Mouse (Mus musculus): ENCODE results near the gene Tmem97. TPM values are rescaled to one million over a fixed set of nuclear protein-coding genes. Genes with fewer than 3 reads are reported as not detected.

Tmem97 gene
- polyA plus RNA-seq, 1 experiment from 2014 or later: 160 TPM

- no peak for DNase-seq (ENCODE audit: low spot score)
- Histone ChIP-seq H3K9ac (ENCODE audit: low read length) (0 out of 2 replicates have a peak within 1 kb of the TSS, but pooled peaks have one; percentile 11), H3K27ac (ENCODE audit: low read depth) (no peak within 1 kb of the TSS; the same call in 1 of the 2 replicates), H3K9me3 (ENCODE audit: control insufficient read depth, low read length) (no peaks in the 10 kb centered on the region), H3K4me1 (replicated peaks; ENCODE audit: control insufficient read depth, insufficient read depth, low read length) (peaks cover 6% of the 10 kb centered on the region; the same call in 1 of the 2 replicates), H3K4me2 (ENCODE audit: low read length) (peak within 1 kb of the TSS; percentile 95), H3K4me3 (ENCODE audit: low read depth, low read length) (peak within 1 kb of the TSS; percentile 48), H3K27me3 (replicated peaks; ENCODE audit: control insufficient read depth, insufficient read depth, low read length) (peaks cover 30% of the 10 kb centered on the region), H3K36me3 (ENCODE audit: control insufficient read depth, insufficient read depth, low read length) (no peaks in the 10 kb centered on the region)
- 54% methylated on average over 7 of the region's 7 CpGs for WGBS
- no peak for ATAC-seq (replicated peaks; ENCODE audit: low FRiP score, low TSS enrichment, low read depth)
Observed at GRCm38 (mm10) chr11:78499004-78499403, 51.6 kb downstream of the Tmem97 start, which contains the start of gene Vtn. Gene Vtn (plus strand): TSS chr11:78499091.

GRCm38 (mm10) chr11:78497544-78498522 is 52.7 kb downstream of the Tmem97 start, which contains the start of gene Sarm1:
Gene Sarm1 (minus strand): TSS chr11:78497754.
- no peaks in the 10 kb centered on the region for H3K9me3 ChIP-seq (ENCODE audit: control insufficient read depth, low read length)
- H3K4me1 ChIP-seq (replicated peaks; ENCODE audit: control insufficient read depth, insufficient read depth, low read length): peaks cover 6% of the 10 kb centered on the region; the same call in 1 of the 2 replicates
- ATAC-seq (replicated peaks; ENCODE audit: low FRiP score, low TSS enrichment, low read depth) (peak; percentile 94), DNase-seq (ENCODE audit: low spot score) (peak; percentile 94)
- H3K36me3 ChIP-seq (ENCODE audit: control insufficient read depth, insufficient read depth, low read length): no peaks in the 10 kb centered on the region
- peak within 1 kb of the TSS; percentile 41 for H3K9ac ChIP-seq (ENCODE audit: low read length)
- peak within 1 kb of the TSS; percentile 48 for H3K4me3 ChIP-seq (ENCODE audit: low read depth, low read length)
- H3K27me3 ChIP-seq (replicated peaks; ENCODE audit: control insufficient read depth, insufficient read depth, low read length): peaks cover 30% of the 10 kb centered on the region
- H3K4me2 ChIP-seq (ENCODE audit: low read length): peak within 1 kb of the TSS; percentile 95
- 3% methylated on average over 36 of the region's 36 CpGs for WGBS
- no peak within 1 kb of the TSS; the same call in 1 of the 2 replicates for H3K27ac ChIP-seq (ENCODE audit: low read depth)

- Histone ChIP-seq H3K4me3 (ENCODE audit: low read depth, low read length) (peak overlapping the region; percentile 48), H3K36me3 (ENCODE audit: control insufficient read depth, insufficient read depth, low read length) (no peaks in the 10 kb centered on the region), H3K4me2 (ENCODE audit: low read length) (peak overlapping the region; percentile 95), H3K9me3 (ENCODE audit: control insufficient read depth, low read length) (no peaks in the 10 kb centered on the region), H3K4me1 (replicated peaks; ENCODE audit: control insufficient read depth, insufficient read depth, low read length) (peaks cover 6% of the 10 kb centered on the region; the same call in 1 of the 2 replicates), H3K27ac (ENCODE audit: low read depth) (no peak overlapping the region), H3K27me3 (replicated peaks; ENCODE audit: control insufficient read depth, insufficient read depth, low read length) (peaks cover 31% of the 10 kb centered on the region), H3K9ac (ENCODE audit: low read length) (peak overlapping the region; percentile 41)
- ATAC-seq (replicated peaks; ENCODE audit: low FRiP score, low TSS enrichment, low read depth) (peak; percentile 33), DNase-seq (ENCODE audit: low spot score) (peak; percentile 58)
- under 1% methylated on average over 44 of the region's 44 CpGs for WGBS
Observed at GRCm38 (mm10) chr11:78497071-78497541, 53.5 kb downstream of the Tmem97 start.

- no peak overlapping the region for H3K4me2 ChIP-seq (ENCODE audit: low read length)
- no peaks in the 10 kb centered on the region for H3K9me3 ChIP-seq (ENCODE audit: control insufficient read depth, low read length)
- H3K27ac ChIP-seq (ENCODE audit: low read depth): no peak overlapping the region
- ATAC-seq (replicated peaks; ENCODE audit: low FRiP score, low TSS enrichment, low read depth) (no peak), DNase-seq (ENCODE audit: low spot score) (peak; percentile 80)
- no peaks in the 10 kb centered on the region for H3K36me3 ChIP-seq (ENCODE audit: control insufficient read depth, insufficient read depth, low read length)
- H3K9ac ChIP-seq (ENCODE audit: low read length): no peak overlapping the region
- H3K4me3 ChIP-seq (ENCODE audit: low read depth, low read length): no peak overlapping the region
- H3K27me3 ChIP-seq (replicated peaks; ENCODE audit: control insufficient read depth, insufficient read depth, low read length): peaks cover 43% of the 10 kb centered on the region
- peaks cover 6% of the 10 kb centered on the region; the same call in 1 of the 2 replicates for H3K4me1 ChIP-seq (replicated peaks; ENCODE audit: control insufficient read depth, insufficient read depth, low read length)
- 6% methylated on average over 6 of the region's 6 CpGs for WGBS
Observed at GRCm38 (mm10) chr11:78495904-78496303, 54.7 kb downstream of the Tmem97 start.

Other genes starting within 250 kb of the Tmem97 start
- gene Spag5, start 249.2 kb downstream of the Tmem97 start, polyA plus RNA-seq (2014; fragmentation: Nextera tagmentation; extraction: Ambion mirVana): 34.1 and 40.0 TPM in 2 replicates
- 20.0 and 21.1 TPM in 2 replicates for gene Aldoc, start 227.8 kb downstream of the Tmem97 start, polyA plus RNA-seq (2014; fragmentation: Nextera tagmentation; extraction: Ambion mirVana)
- 76.2 and 79.1 TPM in 2 replicates for gene Pigs, start 222.4 kb downstream of the Tmem97 start, polyA plus RNA-seq (2014; fragmentation: Nextera tagmentation; extraction: Ambion mirVana)
- 39.8 and 42.8 TPM in 2 replicates for gene Unc119, start 207.3 kb downstream of the Tmem97 start, polyA plus RNA-seq (2014; fragmentation: Nextera tagmentation; extraction: Ambion mirVana)
- not detected in 2 replicates for gene Foxn1, start 164.2 kb downstream of the Tmem97 start, polyA plus RNA-seq (2014; fragmentation: Nextera tagmentation; extraction: Ambion mirVana)
- 0.07 and 0.12 TPM in 2 replicates for gene Slc13a2, start 128.6 kb downstream of the Tmem97 start, polyA plus RNA-seq (2014; fragmentation: Nextera tagmentation; extraction: Ambion mirVana)
- gene Slc46a1, start 85.1 kb downstream of the Tmem97 start, polyA plus RNA-seq (2014; fragmentation: Nextera tagmentation; extraction: Ambion mirVana): 12.4 and 12.8 TPM in 2 replicates
- 3.9 and 4.2 TPM in 2 replicates for gene Sarm1, start 53.0 kb downstream of the Tmem97 start, polyA plus RNA-seq (2014; fragmentation: Nextera tagmentation; extraction: Ambion mirVana)
- gene Vtn, start 51.7 kb downstream of the Tmem97 start, polyA plus RNA-seq (2014; fragmentation: Nextera tagmentation; extraction: Ambion mirVana): 0.89 and 9.1 TPM in 2 replicates
- gene Sebox, start 47.3 kb downstream of the Tmem97 start, polyA plus RNA-seq (2014; fragmentation: Nextera tagmentation; extraction: Ambion mirVana): not detected in 2 replicates
- gene Tmem199, start 38.6 kb downstream of the Tmem97 start, polyA plus RNA-seq (2014; fragmentation: Nextera tagmentation; extraction: Ambion mirVana): 57.9 and 63.2 TPM in 2 replicates
- gene Poldip2, start 38.6 kb downstream of the Tmem97 start, polyA plus RNA-seq (2014; fragmentation: Nextera tagmentation; extraction: Ambion mirVana): 146 and 147 TPM in 2 replicates
- 83.3 and 86.7 TPM in 2 replicates for gene Tnfaip1, start 14.4 kb downstream of the Tmem97 start, polyA plus RNA-seq (2014; fragmentation: Nextera tagmentation; extraction: Ambion mirVana)
- gene Ift20, start 14.4 kb downstream of the Tmem97 start, polyA plus RNA-seq (2014; fragmentation: Nextera tagmentation; extraction: Ambion mirVana): 117 and 123 TPM in 2 replicates
- gene Nlk, start 146.6 kb upstream of the Tmem97 start, polyA plus RNA-seq (2014; fragmentation: Nextera tagmentation; extraction: Ambion mirVana): 12.6 and 14.9 TPM in 2 replicates
- 48.2 and 50.2 TPM in 2 replicates for gene Ccnq, start 201.0 kb upstream of the Tmem97 start, polyA plus RNA-seq (2014; fragmentation: Nextera tagmentation; extraction: Ambion mirVana)

Data from intestine, embryonic 14.5 days (tissue).